Mouse (Mus musculus) cerebellum, adult 2 months (tissue): ENCODE measurements around the gene Aqp2.

Source experiments
- CTCF ChIP-seq: fragments of 200-500 bp; IDR thresholded peaks from 2 replicates; pipeline ENCODE4 v1.5.1; 2011; ENCODE audit warnings: low read depth, mild to moderate bottlenecking, control low read depth, low read length, moderate library complexity, borderline replicate concordance; ENCODE audit not compliant: insufficient read depth
- POLR2A ChIP-seq: fragments of 200-500 bp; IDR thresholded peaks from 2 replicates; pipeline ENCODE4 v1.6.1; 2011; ENCODE audit warnings: low read length, control low read depth, borderline replicate concordance; ENCODE audit not compliant: insufficient read depth

DNA sequence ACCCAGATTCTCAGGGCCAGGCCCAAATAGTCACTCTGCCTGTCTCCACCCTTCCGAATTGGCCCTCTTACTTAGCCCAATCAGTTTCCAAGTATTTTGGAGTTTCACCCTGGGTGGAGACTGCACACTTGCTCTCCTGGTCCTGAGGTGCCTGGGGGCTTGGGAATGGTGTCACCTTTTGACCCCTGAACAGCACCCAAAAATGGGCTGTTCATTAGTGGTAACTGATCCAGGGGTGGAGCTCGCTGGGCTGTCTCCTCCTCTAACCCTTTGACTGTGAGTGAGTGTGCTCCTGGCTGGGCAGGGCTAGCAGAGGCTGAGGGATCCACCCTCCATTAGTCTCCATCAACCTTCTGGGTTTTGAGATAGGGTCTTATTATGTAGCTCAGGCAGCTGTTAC is 29.0 kb upstream of the Aqp2 start:
- TF ChIP-seq POLR2A (no peak), CTCF (no peak)
